Mouse (Mus musculus): ENCODE data around the gene Fanca.

- TF ChIP-seq POLR2A (IDR thresholded peaks at IDR 0.05; ENCODE audit: low read depth, low read length) (no peak), CTCF (IDR thresholded peaks at IDR 0.05; ENCODE audit: borderline replicate concordance, insufficient read depth, low read length) (no peak)
These were observed 34.4 kb downstream of the Fanca start for GRCm38 (mm10) chr8:123283991-123284390.
